Mouse (Mus musculus) left cerebral cortex, adult 11 months (tissue): ENCODE measurements at regions not wholly inside any gene's neighbourhood (a gene's known extent, or its start where the extent isn't known, plus 50 kb on each side); places are given as distances from the start of the nearest gene placed in this dataset.

Experiments used
- DNase-seq: peaks from one replicate; pipeline ENCODE4 v3.0.0; 2022; ENCODE audit warnings: low spot score

- no peak for DNase-seq
These were observed 271.9 kb upstream of the Mettl25 start for GRCm38 (mm10) chr10:106113083-106113482.

- no peak for DNase-seq
These were observed 273.7 kb upstream of the Mettl25 start for GRCm38 (mm10) chr10:106114743-106115486.

- no peak for DNase-seq
These were observed 280.6 kb upstream of the Mettl25 start for GRCm38 (mm10) chr10:106121826-106122225.

- no peak for DNase-seq
These were observed 281.8 kb upstream of the Mettl25 start for GRCm38 (mm10) chr10:106122952-106123351.

- no peak for DNase-seq
These were observed 298.0 kb upstream of the Ppfia2 start for GRCm38 (mm10) chr10:106172131-106172530.

GRCm38 (mm10) chr10:106174433-106174832 lies 295.7 kb upstream of the Ppfia2 start:
- DNase-seq, result no peak

GRCm38 (mm10) chr10:106179651-106180050 lies 290.5 kb upstream of the Ppfia2 start:
- peak; percentile 9 for DNase-seq

- no peak for DNase-seq
These were observed 267.6 kb upstream of the Ppfia2 start for GRCm38 (mm10) chr10:106202566-106202965.

GRCm38 (mm10) chr10:106224251-106224650 lies 245.9 kb upstream of the Ppfia2 start:
- DNase-seq, result no peak

GRCm38 (mm10) chr10:106242180-106242579 lies 228.0 kb upstream of the Ppfia2 start:
- DNase-seq, result no peak

GRCm38 (mm10) chr10:106254106-106254505 lies 216.0 kb upstream of the Ppfia2 start:
- DNase-seq, result no peak

- DNase-seq, result peak; percentile 17
These were observed 210.3 kb upstream of the Ppfia2 start for GRCm38 (mm10) chr10:106259811-106260210.

GRCm38 (mm10) chr10:106273335-106273734 lies 196.8 kb upstream of the Ppfia2 start:
- no peak for DNase-seq

GRCm38 (mm10) chr10:106289951-106290350 lies 180.2 kb upstream of the Ppfia2 start:
- DNase-seq, result no peak

GRCm38 (mm10) chr10:106290736-106291135 lies 179.4 kb upstream of the Ppfia2 start:
- no peak for DNase-seq

- DNase-seq, result no peak
These were observed 174.6 kb upstream of the Ppfia2 start for GRCm38 (mm10) chr10:106295501-106295900.

GRCm38 (mm10) chr10:106335166-106335565 lies 135.0 kb upstream of the Ppfia2 start:
- no peak for DNase-seq

GRCm38 (mm10) chr10:106351663-106352062 lies 118.5 kb upstream of the Ppfia2 start:
- DNase-seq, result no peak

- DNase-seq, result no peak
These were observed 94.5 kb upstream of the Ppfia2 start for GRCm38 (mm10) chr10:106375653-106376052.

- no peak for DNase-seq
These were observed 94.0 kb upstream of the Ppfia2 start for GRCm38 (mm10) chr10:106376161-106376560.

GRCm38 (mm10) chr10:106380628-106381027 lies 89.5 kb upstream of the Ppfia2 start:
- no peak for DNase-seq

- DNase-seq, result no peak
These were observed 61.4 kb upstream of the Ppfia2 start for GRCm38 (mm10) chr10:106408705-106409104.

- no peak for DNase-seq
These were observed 57.0 kb upstream of the Ppfia2 start for GRCm38 (mm10) chr10:106413181-106413580.

- DNase-seq, result no peak
These were observed 55.1 kb upstream of the Ppfia2 start for GRCm38 (mm10) chr10:106414990-106415389.
